Mouse (Mus musculus) hindbrain, embryonic 13.5 days (tissue): Measurements from ENCODE around the gene Stk32c. TPM values are rescaled to one million over a fixed set of nuclear protein-coding genes. Genes with fewer than 3 reads are reported as not detected.

Experiments used
- ATAC-seq: fragments of 200-750 bp; cut with Nextera tagmentation; 2 replicates; pipeline ENCODE4 v1.8.0; 2017; ENCODE audit warnings: moderate TSS enrichment; ENCODE audit not compliant: low FRiP score
- H3K27ac ChIP-seq: fragments of 300-500 bp; sonication (generic); 2 replicates; pipeline ENCODE4 v1.5.1; 2015; ENCODE audit warnings: inconsistent platforms, mild to moderate bottlenecking, moderate library complexity
- H3K27me3 ChIP-seq: fragments of 300-500 bp; sonication (generic); 2 replicates; pipeline ENCODE4 v1.6.1; 2015; ENCODE audit warnings: mild to moderate bottlenecking, inconsistent platforms
- H3K36me3 ChIP-seq: fragments of 300-500 bp; sonication (generic); 2 replicates; pipeline ENCODE4 v1.6.1; 2015; ENCODE audit warnings: mild to moderate bottlenecking, inconsistent platforms
- H3K4me1 ChIP-seq: fragments of 300-500 bp; sonication (generic); replicated peaks from 2 replicates; pipeline ENCODE4 v1.6.1; 2015; ENCODE audit warnings: inconsistent platforms
- H3K4me2 ChIP-seq: fragments of 300-500 bp; sonication (generic); 2 replicates; pipeline ENCODE4 v1.6.1; 2015; ENCODE audit warnings: inconsistent platforms, mild to moderate bottlenecking, moderate library complexity
- H3K4me3 ChIP-seq: fragments of 300-500 bp; sonication (generic); 2 replicates; pipeline ENCODE4 v1.5.1; 2015; ENCODE audit warnings: mild to moderate bottlenecking, inconsistent platforms
- H3K9ac ChIP-seq: fragments of 300-500 bp; sonication (generic); 2 replicates; pipeline ENCODE4 v1.6.1; 2015; ENCODE audit warnings: mild to moderate bottlenecking, inconsistent platforms
- H3K9me3 ChIP-seq: fragments of 300-500 bp; sonication (generic); 2 replicates; pipeline ENCODE4 v1.6.1; 2016; ENCODE audit warnings: inconsistent platforms
- WGBS: fragments of 180-500 bp; shearing (Covaris S2); methylation state at CpG from one replicate; pipeline ENCODE4 v1.1.7; 2015; 5-methylcytosine and 5-hydroxymethylcytosine counted together
- polyA plus RNA-seq: library from polyadenylated mRNA; unstranded; fragments of >200 nt; fragmentation: Nextera tagmentation; extraction: Ambion mirVana; gene quantifications from 2 replicates; pipeline ENCODE4 v1.2.1, GENCODE M21; 2015

The Stk32c gene
- polyA plus RNA-seq, 1 experiment from 2014 or later, result 1.1 TPM

- Histone ChIP-seq H3K27ac (peak overlapping the region; percentile 73; the same call in 1 of the 2 replicates), H3K4me2 (peak overlapping the region; percentile 93), H3K9ac (peak overlapping the region; percentile 84), H3K4me3 (peak overlapping the region; percentile 55), H3K4me1 (peaks cover 50% of the 10 kb centered on the region), H3K36me3 (no peaks in the 10 kb centered on the region), H3K9me3 (no peaks in the 10 kb centered on the region), H3K27me3 (peaks cover 56% of the 10 kb centered on the region)
- WGBS, result 3% methylated on average over 38 of the region's 38 CpGs
- ATAC-seq, result peak; percentile 44
These were observed 34.1 kb upstream of the Stk32c start for GRCm38 (mm10) chr7:139246931-139247880.

GRCm38 (mm10) chr7:139246086-139246485 lies 33.0 kb upstream of the Stk32c start:
- ATAC-seq, result no peak
- no peak overlapping the region for H3K4me3 ChIP-seq
- H3K36me3 ChIP-seq, result no peaks in the 10 kb centered on the region
- H3K9me3 ChIP-seq, result no peaks in the 10 kb centered on the region
- no peak overlapping the region for H3K4me2 ChIP-seq
- peaks cover 56% of the 10 kb centered on the region for H3K27me3 ChIP-seq
- H3K9ac ChIP-seq, result no peak overlapping the region
- H3K27ac ChIP-seq, result no peak overlapping the region
- peaks cover 39% of the 10 kb centered on the region for H3K4me1 ChIP-seq
- WGBS, result 76% methylated on average over 5 of the region's 5 CpGs

GRCm38 (mm10) chr7:139239432-139239831 lies 26.3 kb upstream of the Stk32c start:
- no peak for ATAC-seq
- no peaks in the 10 kb centered on the region for H3K9me3 ChIP-seq
- WGBS, result 86% methylated on average over 3 of the region's 3 CpGs
- peaks cover 9% of the 10 kb centered on the region for H3K4me1 ChIP-seq
- no peak overlapping the region for H3K27ac ChIP-seq
- no peak overlapping the region for H3K4me3 ChIP-seq
- no peak overlapping the region for H3K4me2 ChIP-seq
- peaks cover 28% of the 10 kb centered on the region for H3K27me3 ChIP-seq
- no peak overlapping the region for H3K9ac ChIP-seq
- no peaks in the 10 kb centered on the region for H3K36me3 ChIP-seq

- Histone ChIP-seq H3K4me1 (peaks cover 16% of the 10 kb centered on the region), H3K27ac (no peak overlapping the region), H3K27me3 (peaks cover 16% of the 10 kb centered on the region; the same call in 1 of the 2 replicates), H3K4me2 (no peak overlapping the region), H3K4me3 (no peak overlapping the region), H3K9me3 (no peaks in the 10 kb centered on the region), H3K36me3 (no peaks in the 10 kb centered on the region), H3K9ac (no peak overlapping the region)
- WGBS, result 82% methylated on average over 12 of the region's 12 CpGs
- no peak for ATAC-seq
These were observed 22.7 kb upstream of the Stk32c start for GRCm38 (mm10) chr7:139235651-139236358.

- H3K36me3 ChIP-seq, result no peaks in the 10 kb centered on the region
- H3K9ac ChIP-seq, result 0 out of 2 replicates have a peak overlapping the region, but pooled peaks have one; percentile 39
- WGBS, result 13% methylated on average over 18 of the region's 18 CpGs
- 0 out of 2 replicates have a peak overlapping the region, but pooled peaks have one; percentile 30 for H3K27ac ChIP-seq
- peaks cover 16% of the 10 kb centered on the region for H3K4me1 ChIP-seq
- no peaks in the 10 kb centered on the region for H3K9me3 ChIP-seq
- H3K27me3 ChIP-seq, result peaks cover 16% of the 10 kb centered on the region; the same call in 1 of the 2 replicates
- H3K4me3 ChIP-seq, result no peak overlapping the region
- peak; percentile 32; the same call in 1 of the 2 replicates for ATAC-seq
- H3K4me2 ChIP-seq, result peak overlapping the region; percentile 36
These were observed 21.5 kb upstream of the Stk32c start for GRCm38 (mm10) chr7:139234426-139235188.

- Histone ChIP-seq H3K4me1 (peaks cover 16% of the 10 kb centered on the region), H3K36me3 (no peaks in the 10 kb centered on the region), H3K9ac (no peak overlapping the region), H3K4me3 (no peak overlapping the region), H3K9me3 (no peaks in the 10 kb centered on the region), H3K27me3 (peaks cover 12% of the 10 kb centered on the region; the same call in 1 of the 2 replicates), H3K4me2 (no peak overlapping the region), H3K27ac (no peak overlapping the region; the same call in 1 of the 2 replicates)
- 3% methylated on average over 7 of the region's 7 CpGs for WGBS
- peak; percentile 86 for ATAC-seq
These were observed 20.6 kb upstream of the Stk32c start for GRCm38 (mm10) chr7:139233714-139234113.

GRCm38 (mm10) chr7:139230241-139230640 lies 17.1 kb upstream of the Stk32c start:
- Histone ChIP-seq H3K27me3 (no peaks in the 10 kb centered on the region), H3K36me3 (no peaks in the 10 kb centered on the region), H3K4me2 (no peak overlapping the region), H3K4me3 (no peak overlapping the region), H3K9me3 (no peaks in the 10 kb centered on the region), H3K9ac (no peak overlapping the region), H3K4me1 (peaks cover 14% of the 10 kb centered on the region), H3K27ac (no peak overlapping the region)
- no peak for ATAC-seq
- 82% methylated on average over 12 of the region's 12 CpGs for WGBS

- no peak for ATAC-seq
- no peaks in the 10 kb centered on the region for H3K27me3 ChIP-seq
- H3K9me3 ChIP-seq, result no peaks in the 10 kb centered on the region
- no peak overlapping the region for H3K27ac ChIP-seq
- no peaks in the 10 kb centered on the region for H3K36me3 ChIP-seq
- H3K4me3 ChIP-seq, result no peak overlapping the region
- peaks cover 10% of the 10 kb centered on the region for H3K4me1 ChIP-seq
- H3K9ac ChIP-seq, result no peak overlapping the region
- no peak overlapping the region for H3K4me2 ChIP-seq
- WGBS, result 86% methylated on average over 5 of the region's 5 CpGs
These were observed 16.7 kb upstream of the Stk32c start for GRCm38 (mm10) chr7:139229837-139230236.

GRCm38 (mm10) chr7:139228447-139229171 lies 15.5 kb upstream of the Stk32c start:
- Histone ChIP-seq H3K9me3 (no peaks in the 10 kb centered on the region), H3K27ac (no peak overlapping the region), H3K4me1 (no peaks in the 10 kb centered on the region), H3K4me3 (no peak overlapping the region), H3K36me3 (no peaks in the 10 kb centered on the region), H3K9ac (no peak overlapping the region), H3K4me2 (no peak overlapping the region), H3K27me3 (no peaks in the 10 kb centered on the region)
- WGBS, result 84% methylated on average over 6 of the region's 6 CpGs
- ATAC-seq, result no peak

GRCm38 (mm10) chr7:139226416-139226815 lies 13.3 kb upstream of the Stk32c start:
- Histone ChIP-seq H3K9me3 (no peaks in the 10 kb centered on the region), H3K27ac (no peak overlapping the region), H3K9ac (no peak overlapping the region), H3K36me3 (no peaks in the 10 kb centered on the region), H3K4me1 (no peaks in the 10 kb centered on the region), H3K27me3 (no peaks in the 10 kb centered on the region), H3K4me2 (no peak overlapping the region), H3K4me3 (no peak overlapping the region)
- 92% methylated on average over 7 of the region's 7 CpGs for WGBS
- no peak for ATAC-seq

- WGBS, result 78% methylated on average over 8 of the region's 8 CpGs
- ATAC-seq, result no peak
- H3K4me3 ChIP-seq, result no peak overlapping the region
These were observed 11.6 kb upstream of the Stk32c start for GRCm38 (mm10) chr7:139224725-139225124.

More at GRCm38 (mm10) chr7:139224725-139225124, 11.6 kb upstream of the Stk32c start:
- Histone ChIP-seq H3K4me1 (no peaks in the 10 kb centered on the region), H3K9me3 (no peaks in the 10 kb centered on the region), H3K27me3 (no peaks in the 10 kb centered on the region), H3K27ac (no peak overlapping the region), H3K9ac (no peak overlapping the region), H3K36me3 (no peaks in the 10 kb centered on the region), H3K4me2 (no peak overlapping the region)
